Mouse (Mus musculus): ENCODE measurements around the gene Palld.

DNA sequence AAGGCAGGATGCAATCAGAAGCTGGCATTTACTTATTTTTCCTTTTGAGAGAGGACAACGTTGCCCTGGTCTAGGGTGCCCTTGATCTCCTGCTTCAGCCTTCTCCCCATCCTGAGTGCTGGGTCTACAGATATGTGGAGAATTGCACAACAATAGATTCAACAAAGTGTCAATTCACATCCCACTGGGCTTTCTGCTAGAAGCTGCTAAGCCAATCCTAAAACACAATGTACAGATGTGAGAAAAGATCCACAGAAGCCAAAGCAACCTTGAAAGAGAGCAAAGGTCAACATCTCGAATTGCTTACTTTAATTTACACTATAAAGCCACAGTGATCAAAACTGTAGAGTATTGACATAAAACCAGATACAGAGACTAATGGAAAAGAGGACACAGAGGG is 270.2 kb downstream of the Palld start:
- no peak for TF ChIP-seq POLR2A (IDR thresholded peaks at IDR 0.05; ENCODE audit: low read depth, low read length)
- no peak for TF ChIP-seq CTCF (IDR thresholded peaks at IDR 0.05; ENCODE audit: extremely low read depth, insufficient read depth, insufficient read length, insufficient replicate concordance)

All from spleen, adult 2 months (tissue).